Mouse (Mus musculus): ENCODE results near the gene Yjefn3. TPM values are rescaled to one million over a fixed set of nuclear protein-coding genes. Genes with fewer than 3 reads are reported as not detected.
A peak's percentile ranks its signal among the peaks of the same experiment; 100 is the strongest.

The Yjefn3 gene
- polyA plus RNA-seq, 1 experiment from 2014 or later, result 8.4 TPM

DNA sequence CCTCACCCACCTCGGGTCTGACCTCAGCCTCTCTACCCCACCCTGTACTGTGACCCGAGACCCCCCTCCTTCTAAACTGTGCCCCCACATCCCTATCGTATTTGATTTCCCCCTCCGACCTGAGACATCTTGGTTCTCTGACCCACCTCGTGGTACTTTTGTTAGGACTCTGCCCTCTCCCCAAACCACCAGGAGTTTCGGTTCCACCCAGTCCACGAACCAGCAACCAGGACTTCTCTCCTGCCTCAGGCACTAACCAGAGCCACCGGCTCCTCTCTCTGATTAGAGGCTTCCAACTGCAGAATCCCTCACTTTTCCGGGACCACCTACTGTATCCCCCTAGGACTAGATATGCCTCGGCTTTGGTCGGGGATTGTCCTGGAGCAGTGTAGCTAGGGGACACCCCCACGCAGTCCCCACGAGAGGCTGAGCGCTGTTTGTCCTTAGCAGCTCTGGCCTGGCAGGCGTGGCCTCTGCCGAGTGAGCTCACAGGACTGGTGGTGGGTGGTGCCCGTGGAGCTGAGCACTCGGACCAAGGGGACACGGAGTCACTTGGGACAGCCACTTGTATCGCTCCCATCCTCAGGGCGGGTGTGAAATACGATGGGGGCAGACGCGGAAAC is 14.2 kb downstream of the Yjefn3 start:
- DNase-seq, result no peak

DNA sequence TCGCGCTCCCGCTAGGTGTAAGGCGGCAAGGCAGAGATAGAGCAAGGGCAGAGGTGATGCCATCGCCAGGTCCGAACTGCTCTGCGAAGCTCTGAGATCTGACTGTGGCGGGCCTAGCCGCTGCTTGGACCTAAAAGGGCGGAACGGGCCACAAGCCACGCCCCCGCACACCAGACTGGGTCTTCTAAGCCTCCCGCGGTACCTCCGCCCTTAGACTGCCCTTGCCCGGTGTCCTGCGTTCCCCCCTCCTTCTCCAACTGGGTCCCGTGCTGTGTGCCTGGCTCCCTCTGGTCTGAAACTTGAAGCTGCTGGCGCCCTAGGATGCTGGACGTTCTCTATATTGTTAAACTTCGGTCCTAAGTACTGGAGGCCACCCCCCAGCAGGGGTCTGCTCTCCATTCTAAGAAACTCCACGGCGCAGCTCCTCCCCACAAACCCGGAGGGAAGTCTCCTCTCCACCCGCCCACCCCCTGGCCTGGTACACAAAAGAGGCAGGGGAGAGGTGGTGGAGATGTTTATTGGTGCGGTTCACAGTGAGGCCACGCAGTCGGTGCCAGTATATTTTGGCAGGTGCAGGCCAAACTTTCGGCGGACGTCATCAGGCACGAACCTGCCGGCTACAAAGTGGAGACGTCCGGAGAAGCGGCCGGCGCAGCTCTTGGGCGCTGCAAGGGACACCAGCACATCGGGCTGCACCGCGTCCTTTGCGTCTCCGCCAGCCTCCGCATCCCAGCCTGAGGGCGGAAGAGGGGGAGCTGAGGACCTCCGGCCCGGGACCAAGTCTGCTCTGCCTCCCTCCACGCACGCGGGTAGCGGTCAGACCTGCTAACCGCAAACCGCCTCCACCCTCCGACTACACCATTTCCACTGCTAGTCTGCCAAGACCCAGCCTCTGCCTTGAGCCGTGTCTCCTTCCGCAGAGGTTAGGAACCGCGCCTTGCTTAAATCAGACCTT is 14.9 kb downstream of the Yjefn3 start, which contains the start of gene Cilp2:
Gene Cilp2, minus strand, starts transcription at position 399 of the 955 bp plus-strand sequence.
- peak within 1 kb of the TSS; percentile 3; the same call in 1 of the 2 replicates for H3K9ac ChIP-seq (replicated peaks; ENCODE audit: low read length)

More for the DNA sequence above, 14.2 kb downstream of the Yjefn3 start:
- peak overlapping the region; percentile 22 for H3K4me3 ChIP-seq (replicated peaks; ENCODE audit: low read depth, low read length)
- H3K27me3 ChIP-seq (ENCODE audit: control insufficient read depth, insufficient read depth, low read length), result peaks cover 75% of the 10 kb centered on the region
- ATAC-seq (ENCODE audit: low FRiP score, low TSS enrichment), result no peak; the same call in 1 of the 2 replicates
- H3K27ac ChIP-seq (replicated peaks; ENCODE audit: low read depth, low read length), result no peak overlapping the region
- H3K4me1 ChIP-seq (ENCODE audit: control insufficient read depth, insufficient read depth, low read length), result peaks cover 21% of the 10 kb centered on the region; the same call in 1 of the 2 replicates
- H3K9me3 ChIP-seq (ENCODE audit: control insufficient read depth, low read length), result no peaks in the 10 kb centered on the region
- 0 out of 2 replicates have a peak overlapping the region, but pooled peaks have one; percentile 3 for H3K9ac ChIP-seq (replicated peaks; ENCODE audit: low read length)
- H3K36me3 ChIP-seq (ENCODE audit: control insufficient read depth, insufficient read depth, low read length), result peaks cover 7% of the 10 kb centered on the region; the same call in 1 of the 2 replicates
- peak overlapping the region; percentile 40 for H3K4me2 ChIP-seq (ENCODE audit: low read length)
- WGBS, result 5% methylated on average over 24 of the region's 24 CpGs

DNA sequence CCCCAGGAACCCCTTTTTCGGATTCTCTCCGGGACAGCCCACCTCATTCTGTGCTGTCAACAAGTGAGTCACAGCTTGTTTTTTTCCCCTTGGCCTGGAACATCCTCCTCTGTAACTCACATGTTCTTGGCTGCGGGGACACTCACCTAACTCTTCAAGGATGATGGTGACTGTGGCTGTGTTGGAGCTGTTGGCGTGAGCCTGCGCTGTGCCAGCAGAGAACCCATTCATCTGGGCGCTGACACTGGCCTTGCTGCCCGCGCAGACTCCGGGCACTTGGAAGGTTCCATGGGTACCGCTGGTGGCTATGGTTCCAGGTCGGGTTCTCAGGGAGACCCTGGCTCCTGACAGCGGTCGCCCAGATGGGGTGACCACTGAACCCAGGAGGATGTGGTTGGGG is 18.4 kb downstream of the Yjefn3 start:
- 59% methylated on average over 13 of the region's 13 CpGs for WGBS
- ATAC-seq (ENCODE audit: low FRiP score, low TSS enrichment) (no peak), DNase-seq (no peak)
- Histone ChIP-seq H3K4me2 (ENCODE audit: low read length) (no peak overlapping the region), H3K9ac (replicated peaks; ENCODE audit: low read length) (no peak overlapping the region), H3K36me3 (ENCODE audit: control insufficient read depth, insufficient read depth, low read length) (no peaks in the 10 kb centered on the region), H3K27me3 (ENCODE audit: control insufficient read depth, insufficient read depth, low read length) (peaks cover 100% of the 10 kb centered on the region), H3K27ac (replicated peaks; ENCODE audit: low read depth, low read length) (no peak overlapping the region), H3K4me3 (replicated peaks; ENCODE audit: low read depth, low read length) (no peak overlapping the region), H3K4me1 (ENCODE audit: control insufficient read depth, insufficient read depth, low read length) (peaks cover 12% of the 10 kb centered on the region; the same call in 1 of the 2 replicates), H3K9me3 (ENCODE audit: control insufficient read depth, low read length) (no peaks in the 10 kb centered on the region)

More for the DNA sequence above, 14.9 kb downstream of the Yjefn3 start, which contains the start of gene Cilp2:
- ATAC-seq (ENCODE audit: low FRiP score, low TSS enrichment) (no peak), DNase-seq (peak; percentile 50)
- Histone ChIP-seq H3K4me2 (ENCODE audit: low read length) (peak within 1 kb of the TSS; percentile 40), H3K4me3 (replicated peaks; ENCODE audit: low read depth, low read length) (peak within 1 kb of the TSS; percentile 22), H3K27me3 (ENCODE audit: control insufficient read depth, insufficient read depth, low read length) (peaks cover 83% of the 10 kb centered on the region), H3K4me1 (ENCODE audit: control insufficient read depth, insufficient read depth, low read length) (peaks cover 21% of the 10 kb centered on the region; the same call in 1 of the 2 replicates), H3K36me3 (ENCODE audit: control insufficient read depth, insufficient read depth, low read length) (0 out of 2 replicates have a peak, but pooled peaks cover under 1% of the 10 kb centered on the region), H3K27ac (replicated peaks; ENCODE audit: low read depth, low read length) (no peak within 1 kb of the TSS), H3K9me3 (ENCODE audit: control insufficient read depth, low read length) (no peaks in the 10 kb centered on the region)
- WGBS, result under 1% methylated on average over 60 of the region's 60 CpGs

DNA sequence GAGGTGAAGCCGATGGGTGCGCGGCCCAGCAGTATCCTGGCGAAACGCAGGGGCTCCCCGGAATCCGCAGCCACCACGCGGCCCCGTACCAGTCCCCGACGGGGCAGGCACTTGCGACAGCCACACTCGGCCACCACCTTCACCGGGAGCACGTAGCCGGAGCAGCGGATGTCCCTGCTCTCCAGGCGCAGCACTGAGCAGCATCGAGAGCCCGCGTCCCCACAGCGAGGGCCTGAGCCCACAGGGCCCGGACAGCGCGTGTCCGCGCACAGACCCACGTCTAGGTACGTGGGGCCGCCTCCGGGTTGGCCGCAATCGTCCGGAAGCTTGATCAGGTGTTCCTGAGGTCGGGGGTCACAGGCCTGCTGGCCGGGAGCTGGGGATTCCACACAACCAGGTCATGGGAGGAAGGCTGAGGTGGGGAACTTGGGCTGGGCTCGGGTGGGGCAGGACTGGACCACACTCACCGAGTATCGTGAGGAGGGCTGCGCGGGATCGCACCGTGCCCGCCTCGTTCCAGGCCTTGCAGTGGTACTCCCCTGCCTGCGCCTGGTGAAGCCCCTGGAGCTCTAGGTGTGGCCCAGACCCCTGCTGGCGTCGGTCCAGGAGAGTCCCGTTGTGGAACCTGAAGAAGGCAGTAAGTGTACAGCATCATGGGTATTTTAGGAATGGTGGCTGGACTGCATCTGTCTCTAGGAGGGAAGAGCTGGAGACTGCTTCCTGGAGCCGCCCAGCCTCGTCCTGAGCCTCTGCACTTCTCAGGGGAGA is 19.5 kb downstream of the Yjefn3 start:
- Histone ChIP-seq H3K9ac (replicated peaks; ENCODE audit: low read length) (no peak overlapping the region), H3K36me3 (ENCODE audit: control insufficient read depth, insufficient read depth, low read length) (no peaks in the 10 kb centered on the region), H3K4me2 (ENCODE audit: low read length) (peak overlapping the region; percentile 53), H3K4me3 (replicated peaks; ENCODE audit: low read depth, low read length) (peak overlapping the region; percentile 38), H3K27ac (replicated peaks; ENCODE audit: low read depth, low read length) (no peak overlapping the region), H3K4me1 (ENCODE audit: control insufficient read depth, insufficient read depth, low read length) (peaks cover 7% of the 10 kb centered on the region; the same call in 1 of the 2 replicates), H3K27me3 (ENCODE audit: control insufficient read depth, insufficient read depth, low read length) (peaks cover 90% of the 10 kb centered on the region), H3K9me3 (ENCODE audit: control insufficient read depth, low read length) (no peaks in the 10 kb centered on the region)
- WGBS, result 14% methylated on average over 52 of the region's 52 CpGs
- DNase-seq (no peak), ATAC-seq (ENCODE audit: low FRiP score, low TSS enrichment) (no peak)

DNA sequence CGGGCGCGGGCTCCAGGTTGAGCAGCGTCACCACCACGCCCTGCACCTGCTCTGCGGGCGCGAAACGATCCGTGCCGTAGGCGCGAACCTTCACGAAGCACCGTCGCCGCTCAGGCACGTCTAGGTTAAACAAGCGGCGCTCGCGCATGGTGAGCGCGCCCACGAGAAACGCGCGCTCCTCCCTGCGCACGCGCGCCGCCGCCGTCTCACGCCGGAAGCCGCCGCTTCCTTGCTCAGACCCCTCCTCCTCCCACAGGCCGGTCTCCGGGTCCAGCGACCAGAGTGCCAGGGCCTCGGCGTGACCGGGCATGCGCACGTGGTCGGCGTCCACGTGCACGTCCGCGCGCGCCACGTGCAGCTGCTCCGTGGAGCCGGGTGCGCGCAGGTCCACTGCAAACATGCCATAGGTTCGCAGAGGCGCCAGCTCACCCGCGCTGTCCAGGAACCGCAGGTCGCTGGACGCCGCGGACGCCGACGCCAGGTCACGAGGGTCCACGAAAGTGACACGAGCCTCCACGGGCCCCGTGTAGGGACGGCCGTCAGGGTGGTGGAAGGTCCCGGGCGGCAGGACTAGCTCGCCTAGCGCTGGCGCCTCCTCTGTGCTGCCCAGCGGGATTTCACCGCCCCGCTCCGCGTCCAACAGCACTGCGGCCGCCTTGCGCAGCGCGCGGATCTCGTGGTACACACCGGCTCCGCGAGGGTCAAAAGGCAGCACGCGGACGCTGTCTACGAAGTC is 20.3 kb downstream of the Yjefn3 start:
- H3K9ac ChIP-seq (replicated peaks; ENCODE audit: low read length), result no peak overlapping the region; the same call in 1 of the 2 replicates
- peak overlapping the region; percentile 38 for H3K4me3 ChIP-seq (replicated peaks; ENCODE audit: low read depth, low read length)
- no peaks in the 10 kb centered on the region for H3K36me3 ChIP-seq (ENCODE audit: control insufficient read depth, insufficient read depth, low read length)
- H3K9me3 ChIP-seq (ENCODE audit: control insufficient read depth, low read length), result no peaks in the 10 kb centered on the region
- no peaks in the 10 kb centered on the region for H3K4me1 ChIP-seq (ENCODE audit: control insufficient read depth, insufficient read depth, low read length)
- DNase-seq (peak; percentile 87), ATAC-seq (ENCODE audit: low FRiP score, low TSS enrichment) (peak; percentile 59)
- H3K27me3 ChIP-seq (ENCODE audit: control insufficient read depth, insufficient read depth, low read length), result peaks cover 82% of the 10 kb centered on the region
- H3K27ac ChIP-seq (replicated peaks; ENCODE audit: low read depth, low read length), result no peak overlapping the region
- peak overlapping the region; percentile 53 for H3K4me2 ChIP-seq (ENCODE audit: low read length)
- 6% methylated on average over 103 of the region's 103 CpGs for WGBS

DNA sequence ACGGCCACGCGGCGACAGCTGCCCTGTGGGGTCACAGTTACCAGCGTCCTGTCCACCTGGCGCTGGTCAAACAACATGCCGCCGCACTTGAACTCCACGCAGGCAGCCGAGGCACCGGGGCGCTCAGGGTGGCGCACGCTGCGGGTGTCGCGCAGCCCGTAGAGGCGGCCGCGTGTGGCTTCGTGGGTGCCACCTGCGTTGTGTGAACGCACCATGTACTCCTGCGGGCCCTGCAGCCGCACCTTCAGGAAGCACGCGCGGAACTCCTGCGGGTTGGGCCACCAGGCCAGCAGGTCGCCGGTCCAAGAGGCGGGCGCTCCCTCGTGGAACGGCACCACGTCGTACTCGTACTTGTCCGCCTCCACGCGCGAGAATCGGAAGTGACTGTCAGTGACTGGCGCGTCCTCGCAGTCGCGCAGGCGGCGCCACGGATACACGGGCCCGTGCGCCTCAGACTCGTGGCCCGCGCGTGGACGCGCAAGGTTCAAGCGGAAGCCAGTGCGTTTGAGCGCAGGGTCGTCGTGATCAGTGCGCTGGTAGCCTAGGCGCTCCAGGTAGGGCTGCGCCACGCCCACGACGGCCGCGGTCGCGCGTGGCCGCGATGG is 21.1 kb downstream of the Yjefn3 start:
- Histone ChIP-seq H3K27me3 (ENCODE audit: control insufficient read depth, insufficient read depth, low read length) (peaks cover 74% of the 10 kb centered on the region), H3K27ac (replicated peaks; ENCODE audit: low read depth, low read length) (no peak overlapping the region), H3K9me3 (ENCODE audit: control insufficient read depth, low read length) (no peaks in the 10 kb centered on the region), H3K4me3 (replicated peaks; ENCODE audit: low read depth, low read length) (peak overlapping the region; percentile 38), H3K36me3 (ENCODE audit: control insufficient read depth, insufficient read depth, low read length) (no peaks in the 10 kb centered on the region), H3K4me1 (ENCODE audit: control insufficient read depth, insufficient read depth, low read length) (no peaks in the 10 kb centered on the region), H3K4me2 (ENCODE audit: low read length) (peak overlapping the region; percentile 53), H3K9ac (replicated peaks; ENCODE audit: low read length) (no peak overlapping the region; the same call in 1 of the 2 replicates)
- 18% methylated on average over 79 of the region's 79 CpGs for WGBS
- DNase-seq (peak; percentile 30), ATAC-seq (ENCODE audit: low FRiP score, low TSS enrichment) (no peak; the same call in 1 of the 2 replicates)

DNA sequence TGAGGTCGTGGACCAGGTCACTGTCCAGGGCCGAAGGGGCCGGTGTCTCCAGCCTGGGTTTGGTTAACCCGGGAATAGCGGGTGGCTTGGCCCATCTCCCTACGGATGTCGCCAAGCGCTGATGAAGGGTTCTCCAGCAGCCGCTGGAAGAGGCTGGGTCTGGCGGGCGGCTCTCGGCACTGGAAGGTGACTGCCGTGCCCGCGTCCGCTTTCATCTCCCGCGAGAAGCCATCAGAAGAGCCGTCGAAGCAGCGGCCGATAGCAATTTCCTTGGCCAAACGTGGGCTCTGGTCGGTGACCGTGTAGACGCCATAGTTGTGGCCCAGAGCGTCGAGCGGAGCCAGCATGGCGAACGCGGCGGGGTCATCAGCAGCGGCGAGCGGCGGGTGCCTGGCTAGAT is 21.7 kb downstream of the Yjefn3 start:
- Histone ChIP-seq H3K27ac (replicated peaks; ENCODE audit: low read depth, low read length) (no peak overlapping the region), H3K9ac (replicated peaks; ENCODE audit: low read length) (no peak overlapping the region), H3K4me1 (ENCODE audit: control insufficient read depth, insufficient read depth, low read length) (no peaks in the 10 kb centered on the region), H3K36me3 (ENCODE audit: control insufficient read depth, insufficient read depth, low read length) (no peaks in the 10 kb centered on the region), H3K4me3 (replicated peaks; ENCODE audit: low read depth, low read length) (peak overlapping the region; percentile 38), H3K9me3 (ENCODE audit: control insufficient read depth, low read length) (no peaks in the 10 kb centered on the region), H3K27me3 (ENCODE audit: control insufficient read depth, insufficient read depth, low read length) (peaks cover 68% of the 10 kb centered on the region), H3K4me2 (ENCODE audit: low read length) (peak overlapping the region; percentile 53)
- DNase-seq, result no peak
- WGBS, result 13% methylated on average over 37 of the region's 37 CpGs
- no peak for ATAC-seq (ENCODE audit: low FRiP score, low TSS enrichment)
